Mouse (Mus musculus) embryo, embryonic 10.5 days (tissue): ENCODE data around the gene Hivep2.

Experiments used
- DNase-seq: peaks from one replicate; pipeline ENCODE4 v3.0.0-alpha.2; 2015; ENCODE audit warnings: low spot score

The Hivep2 gene

DNA sequence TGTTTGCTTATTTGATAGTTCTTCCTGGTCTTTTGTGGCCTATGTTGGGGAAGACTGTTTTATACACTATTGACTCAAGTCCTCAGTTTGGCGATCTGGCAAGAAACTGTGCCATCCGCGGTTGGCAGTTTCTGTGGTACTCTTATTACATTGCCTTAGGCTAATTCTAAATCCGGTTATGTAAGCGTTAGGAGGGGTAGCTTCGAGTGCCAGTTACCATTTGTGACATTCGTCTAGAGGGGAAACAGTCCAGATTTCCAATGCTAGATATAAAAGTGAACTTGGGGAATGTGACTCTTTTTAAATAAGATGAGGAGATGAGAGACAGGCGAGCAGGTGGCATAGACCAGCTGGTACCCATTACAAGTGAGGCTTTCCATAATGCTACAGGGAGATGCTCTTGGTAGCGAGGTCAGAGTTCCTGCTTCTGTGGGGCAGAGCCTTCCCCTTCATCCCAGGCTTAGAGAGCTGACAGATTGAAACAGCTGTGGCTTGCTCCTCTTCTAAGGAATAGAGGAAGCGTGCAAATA is 83.1 kb downstream of the Hivep2 start:
- DNase-seq: no peak

DNA sequence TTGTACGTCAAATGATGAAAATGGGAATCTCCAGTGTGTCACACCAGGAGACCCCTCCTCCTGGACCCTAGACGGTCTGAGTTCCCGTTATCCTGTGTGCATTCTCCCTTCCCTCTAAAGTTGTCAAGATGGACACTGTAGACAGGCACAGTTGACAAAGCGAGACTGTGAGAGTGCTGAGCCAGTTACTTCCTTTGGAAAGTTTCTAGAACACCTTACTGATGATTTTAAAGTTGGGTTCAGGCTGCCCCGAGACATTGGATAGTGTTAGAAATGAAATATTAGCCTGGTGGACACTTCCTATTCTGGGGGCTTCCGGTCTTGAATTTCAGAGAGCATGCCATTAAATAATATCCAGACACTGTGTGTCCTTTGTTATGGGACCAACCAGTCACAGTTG is 83.8 kb downstream of the Hivep2 start:
- no peak for DNase-seq

DNA sequence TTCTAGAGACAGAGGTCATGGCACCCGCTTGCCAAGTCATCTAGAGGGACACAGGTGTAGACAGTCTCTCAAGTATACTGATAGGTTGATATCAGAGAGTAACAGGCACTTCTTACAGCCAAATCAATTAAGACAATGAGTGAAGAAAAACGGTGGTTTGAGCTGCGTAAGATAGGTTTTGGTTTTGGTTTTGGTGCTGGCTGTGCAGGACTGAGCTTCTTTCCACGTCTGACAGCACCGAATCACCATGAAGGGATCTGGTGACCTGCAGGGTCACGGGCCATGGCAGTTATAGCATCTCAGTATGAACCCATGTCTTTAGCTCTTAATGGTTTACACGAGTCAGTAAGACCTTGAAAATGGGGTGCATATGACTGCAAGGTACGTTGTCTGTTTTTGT is 84.7 kb downstream of the Hivep2 start:
- DNase-seq: no peak

DNA sequence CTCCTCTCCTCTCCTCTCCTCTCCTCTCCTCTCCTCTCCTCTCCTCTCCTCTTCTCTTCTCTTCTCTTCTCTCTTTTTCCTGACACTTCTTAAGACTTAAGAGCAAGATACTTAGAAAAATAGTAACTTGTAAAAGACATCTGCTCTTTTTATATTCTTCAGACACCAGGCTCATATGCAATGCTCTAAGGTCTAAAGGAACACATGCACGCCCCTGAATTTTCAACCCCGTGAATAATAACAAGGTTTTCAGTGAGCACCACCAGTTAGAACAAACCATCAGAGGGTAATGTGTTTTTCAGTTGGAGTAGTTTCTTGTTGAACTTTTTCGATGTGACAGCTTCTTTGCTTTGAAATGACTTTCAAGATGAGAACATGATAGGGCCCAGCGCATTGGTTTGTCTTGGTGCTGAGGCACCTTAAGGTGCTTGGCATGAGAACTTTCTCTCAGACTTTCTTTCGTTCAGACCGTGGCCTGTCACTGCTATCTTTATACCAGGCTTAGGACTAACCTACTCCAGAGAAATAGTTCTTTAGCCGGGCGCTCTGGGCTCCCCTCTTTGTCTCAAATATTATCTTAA is 86.3 kb downstream of the Hivep2 start:
- DNase-seq: no peak

DNA sequence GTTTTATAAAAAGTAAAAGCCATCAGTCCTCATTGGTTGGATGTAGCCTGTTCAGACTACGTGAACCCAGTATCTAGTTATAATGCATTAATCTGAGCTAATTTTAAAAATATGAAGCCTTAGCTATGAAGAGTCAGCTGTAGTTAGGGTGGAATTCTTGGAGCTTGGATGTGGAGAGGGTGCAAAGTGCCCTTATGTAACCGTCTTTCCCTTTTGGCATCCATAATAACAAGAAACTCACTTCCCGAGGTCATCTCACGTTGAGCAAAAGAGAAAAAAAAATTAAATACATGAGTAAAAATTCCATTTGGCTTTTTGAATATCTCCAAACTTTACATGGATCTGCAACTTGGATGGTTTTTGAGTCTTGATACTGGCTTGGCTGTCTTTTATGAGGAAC is 89.0 kb downstream of the Hivep2 start:
- no peak for DNase-seq

DNA sequence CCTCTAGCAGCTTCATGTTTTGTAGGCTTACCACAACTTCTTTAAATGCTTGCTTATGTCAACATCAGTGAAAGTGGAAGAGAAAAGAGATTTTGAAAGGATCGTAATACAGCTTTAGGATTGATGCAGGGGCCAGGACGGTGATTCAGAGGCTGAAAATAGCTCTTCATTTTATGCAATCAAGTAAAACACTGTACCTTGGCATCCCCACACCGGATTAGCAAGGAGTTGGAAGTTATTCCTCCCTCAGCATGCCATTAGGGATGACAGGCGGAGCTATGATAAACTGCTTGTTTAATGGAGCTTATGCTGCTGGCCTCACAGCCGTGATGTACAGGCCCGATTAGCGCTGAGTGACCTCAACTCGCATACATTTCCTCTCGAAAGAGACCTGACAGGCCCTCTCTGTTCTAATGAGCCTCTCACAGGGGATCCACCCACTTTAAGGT is 89.7 kb downstream of the Hivep2 start:
- DNase-seq: peak; percentile 65

DNA sequence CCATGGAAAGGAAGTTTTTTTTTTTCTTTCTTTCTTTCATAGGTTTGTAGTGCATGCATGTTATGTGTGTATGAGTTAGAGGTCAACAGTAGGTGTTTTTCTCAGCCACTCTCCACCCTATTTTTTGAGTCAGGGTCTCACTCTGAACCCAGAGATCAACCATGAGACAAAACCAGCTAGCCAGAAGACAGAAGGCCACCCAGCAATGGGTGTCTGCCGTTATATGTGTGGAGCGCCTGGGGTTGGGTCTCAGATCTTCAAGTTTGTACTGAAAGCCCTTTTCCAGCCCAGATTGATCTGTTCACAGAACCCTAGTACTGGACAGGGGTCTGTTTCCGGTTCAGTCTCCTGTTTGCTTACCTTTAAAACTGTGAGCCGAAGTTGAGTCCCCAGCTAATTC is 90.2 kb downstream of the Hivep2 start:
- no peak for DNase-seq

DNA sequence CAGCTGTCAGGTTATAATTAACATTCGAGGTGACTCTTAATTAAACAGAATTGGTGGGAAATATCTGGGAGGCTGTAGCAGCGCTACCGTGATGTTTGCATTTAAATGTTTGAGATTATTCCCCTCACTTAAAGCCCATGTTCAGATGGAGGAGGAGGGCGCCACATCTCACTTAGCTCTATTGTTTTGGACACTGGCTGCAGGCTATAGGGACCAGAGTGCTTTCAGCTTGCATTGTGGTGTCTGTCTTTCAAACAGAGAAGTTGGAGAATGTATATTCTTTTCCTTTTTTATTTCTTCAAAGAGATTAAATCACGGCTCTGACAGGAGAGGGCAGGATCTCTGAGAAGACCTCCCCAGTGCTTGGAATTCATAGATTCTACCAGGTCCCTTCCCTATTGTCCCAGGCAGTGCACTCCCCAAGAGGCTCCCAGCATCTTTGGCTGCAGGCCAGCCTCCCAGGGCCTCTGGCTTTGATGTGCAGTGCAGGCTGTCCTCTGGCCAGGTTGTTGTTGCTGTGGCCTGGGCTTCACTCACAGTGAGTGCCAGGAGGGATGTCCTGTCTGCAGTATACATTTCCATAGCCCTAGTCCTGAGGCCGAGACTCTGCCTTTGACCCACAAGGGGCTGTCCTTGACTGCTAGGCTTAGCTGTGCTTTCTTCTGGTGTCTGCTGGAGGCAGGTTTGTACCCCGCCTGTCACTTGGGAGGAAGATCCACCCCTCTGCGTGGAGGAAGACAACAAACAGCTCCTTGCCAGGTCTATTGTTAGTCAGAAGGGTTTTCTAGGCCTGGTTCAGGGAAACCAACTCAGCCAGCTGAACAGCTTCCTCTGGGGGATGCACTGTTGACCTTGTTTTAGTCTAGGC is 90.9 kb downstream of the Hivep2 start:
- peak; percentile 43 for DNase-seq

DNA sequence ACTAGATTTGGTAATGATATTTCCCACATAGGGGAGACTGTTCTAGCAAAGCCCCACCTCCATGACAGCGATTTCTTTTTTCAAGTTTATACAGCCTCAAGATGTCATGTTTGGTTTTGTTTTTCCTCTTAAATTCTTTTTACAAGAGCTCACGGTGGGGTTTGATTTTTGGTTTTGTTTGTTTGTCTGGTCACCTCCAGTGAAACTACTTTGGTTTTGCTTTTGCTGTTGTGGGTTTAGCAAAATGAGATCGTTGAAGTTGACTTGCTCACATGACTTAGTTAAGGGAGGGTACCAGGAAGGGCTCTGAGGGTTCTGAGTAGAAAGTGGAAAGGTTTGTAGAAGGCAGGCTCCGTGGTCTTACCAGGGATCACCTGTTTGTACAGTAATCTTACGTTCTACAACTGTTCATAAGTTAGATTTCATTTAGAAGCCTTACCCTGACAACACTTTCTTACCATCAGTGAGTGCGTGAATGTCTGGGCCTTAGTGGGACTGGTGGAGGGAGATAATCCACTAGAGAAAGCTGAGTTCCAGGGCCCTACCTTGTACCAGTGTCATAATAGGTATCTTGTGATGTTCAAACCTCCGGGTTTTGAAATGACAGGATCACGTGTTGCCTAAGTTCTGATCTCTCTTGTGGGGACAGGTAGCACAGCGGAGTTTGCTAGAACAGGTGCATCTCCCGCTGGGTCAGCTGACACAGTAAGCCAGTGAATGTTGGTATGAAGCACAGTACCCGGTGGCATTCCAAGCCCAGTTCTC is 92.1 kb downstream of the Hivep2 start:
- DNase-seq: no peak

DNA sequence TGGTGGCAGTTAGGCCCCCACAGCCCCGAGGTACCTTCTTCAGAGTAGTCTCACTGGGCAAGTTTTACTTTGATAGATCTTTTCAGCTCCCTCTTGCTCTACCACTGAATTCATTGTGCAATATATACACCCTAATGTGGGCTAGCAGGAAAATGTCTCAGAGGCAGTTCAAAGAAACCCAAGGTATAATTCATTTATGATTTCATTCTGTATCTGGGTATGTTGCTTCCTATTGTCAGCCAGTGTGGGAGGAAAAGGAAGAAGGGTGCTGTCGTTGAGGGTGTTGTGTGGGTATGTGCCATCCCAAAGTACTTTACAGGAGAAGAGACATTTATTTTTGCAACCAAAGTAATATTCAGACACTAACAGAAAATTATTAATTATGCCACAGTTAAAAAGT is 92.9 kb downstream of the Hivep2 start:
- DNase-seq: no peak

DNA sequence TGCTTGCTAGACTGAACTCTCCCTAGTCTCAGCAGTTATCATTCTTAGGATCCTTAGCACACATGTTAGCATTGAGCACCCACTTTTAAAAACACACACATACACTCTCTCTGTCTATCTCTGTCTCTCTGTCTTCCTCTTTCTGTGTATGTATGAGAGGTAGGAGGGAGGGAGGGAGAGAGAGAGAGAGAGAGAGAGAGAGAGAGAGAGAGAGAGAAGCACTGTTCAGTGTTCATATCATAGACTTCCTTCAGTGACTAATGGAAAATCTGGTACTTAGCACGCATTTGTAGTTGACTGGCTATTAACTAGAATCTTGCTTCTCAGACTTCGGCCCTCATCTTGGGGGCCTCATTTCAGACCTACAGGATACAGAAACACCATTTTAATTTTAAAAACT is 93.7 kb downstream of the Hivep2 start:
- DNase-seq: no peak

DNA sequence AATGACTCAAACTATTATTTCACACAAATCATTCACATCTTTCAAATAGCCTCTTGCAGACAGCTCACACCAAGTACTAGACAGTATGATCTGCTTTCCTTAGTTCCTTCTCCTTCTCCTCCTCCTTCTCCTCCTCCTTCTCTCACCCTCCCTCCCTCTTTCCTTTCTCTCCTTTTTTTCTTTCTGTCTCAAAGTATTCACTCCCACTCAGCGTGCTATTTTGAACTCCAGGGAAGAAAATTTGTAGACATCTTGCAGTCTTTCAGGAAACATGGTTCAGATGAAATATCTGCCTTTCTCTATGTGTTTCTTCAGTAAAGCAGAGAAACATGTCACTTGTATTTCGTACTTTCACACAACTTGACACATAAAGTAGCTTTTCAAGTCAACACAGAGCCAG is 94.4 kb downstream of the Hivep2 start:
- DNase-seq: no peak

DNA sequence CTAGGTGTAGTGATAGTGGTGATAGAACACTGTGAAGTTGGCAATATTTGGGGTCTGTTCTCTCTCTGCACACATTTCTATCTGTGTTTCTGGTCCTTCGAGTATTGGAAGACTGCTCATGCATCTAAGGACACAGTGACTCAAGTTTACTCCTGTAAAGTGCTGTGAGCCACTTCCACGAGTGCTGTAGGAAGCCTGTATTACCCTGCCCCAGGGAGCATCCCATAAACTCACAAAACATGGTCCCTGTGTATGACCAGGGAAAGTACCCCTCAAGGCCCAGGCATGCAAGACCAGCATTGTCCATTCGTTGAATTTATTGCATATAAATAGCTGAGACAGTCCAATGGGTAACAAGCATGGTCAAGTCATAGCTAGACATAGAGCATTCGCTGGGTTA is 97.4 kb downstream of the Hivep2 start:
- no peak for DNase-seq

DNA sequence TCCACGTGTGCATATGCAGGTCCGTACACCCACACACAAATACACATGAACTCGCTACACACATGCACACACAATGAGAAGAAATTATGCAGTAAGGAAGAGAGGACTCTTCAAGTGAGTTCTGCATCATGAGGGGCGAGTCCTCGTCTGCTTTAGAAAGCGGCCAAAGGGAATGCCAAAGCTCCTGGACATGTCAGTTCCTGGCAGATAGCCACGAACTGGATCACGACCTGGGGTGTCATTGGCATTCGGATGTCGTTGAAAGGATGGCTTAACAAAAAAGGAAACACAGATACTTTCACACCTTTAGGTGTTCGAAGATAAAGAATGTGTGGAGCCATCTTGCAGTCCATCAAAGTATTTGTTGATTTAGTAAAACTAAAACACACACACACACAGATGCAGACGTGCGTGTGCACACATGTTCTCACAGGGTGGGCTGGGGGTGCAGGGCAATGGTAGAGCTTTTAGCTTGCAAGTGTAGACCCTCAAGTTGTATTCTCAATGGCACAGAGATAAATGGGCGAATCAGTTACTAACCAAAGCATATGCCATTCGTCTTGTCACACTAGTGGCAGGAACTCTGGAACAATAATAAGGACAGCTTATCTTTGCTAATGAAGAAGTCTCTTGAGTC is 99.0 kb downstream of the Hivep2 start:
- DNase-seq: no peak

DNA sequence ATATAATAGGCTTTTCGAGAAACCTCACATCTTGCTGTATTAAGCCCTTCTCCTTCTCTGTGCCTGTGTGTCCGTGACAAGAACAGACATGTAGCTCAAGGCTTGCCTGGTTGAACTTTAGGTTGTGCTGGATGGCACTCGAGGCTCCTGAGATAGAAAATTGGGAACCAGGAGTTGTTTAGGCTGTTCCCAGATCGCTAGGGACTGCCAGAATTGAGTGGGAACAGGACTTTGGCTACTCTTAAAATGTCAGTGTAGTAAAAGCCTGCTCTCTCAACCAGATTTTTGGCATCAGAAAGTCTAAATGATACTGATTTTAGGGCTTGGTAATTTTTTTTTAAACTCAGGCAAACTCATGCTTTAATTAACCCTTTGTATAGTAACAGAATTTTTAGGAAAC is 101.9 kb downstream of the Hivep2 start:
- no peak for DNase-seq

DNA sequence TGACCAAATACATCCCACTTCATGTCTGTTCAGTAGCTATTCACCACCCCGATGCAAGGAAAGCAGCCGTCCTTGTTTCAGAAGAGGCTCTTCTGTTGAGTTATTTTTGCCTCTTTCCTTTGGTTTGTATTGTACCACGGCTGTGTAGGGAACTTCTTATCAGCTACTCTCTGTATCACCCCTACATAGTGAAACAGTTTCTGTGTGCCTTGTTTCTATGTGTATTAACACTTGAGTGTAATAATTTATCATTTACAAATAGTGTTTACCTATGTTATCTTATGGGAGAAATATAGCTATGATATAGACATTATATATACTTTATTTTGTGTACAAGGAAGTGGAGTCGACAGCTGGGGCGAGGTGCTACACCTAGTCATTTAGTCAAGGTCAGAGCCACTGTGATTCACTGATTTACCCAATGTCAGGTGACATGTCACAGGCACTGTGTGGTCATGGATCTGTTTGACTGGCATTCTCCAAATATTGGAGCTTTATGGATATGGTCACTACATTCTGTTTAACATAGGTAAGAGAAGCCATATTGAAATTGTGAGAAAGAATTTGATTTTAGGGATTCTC is 104.7 kb downstream of the Hivep2 start:
- DNase-seq: no peak

DNA sequence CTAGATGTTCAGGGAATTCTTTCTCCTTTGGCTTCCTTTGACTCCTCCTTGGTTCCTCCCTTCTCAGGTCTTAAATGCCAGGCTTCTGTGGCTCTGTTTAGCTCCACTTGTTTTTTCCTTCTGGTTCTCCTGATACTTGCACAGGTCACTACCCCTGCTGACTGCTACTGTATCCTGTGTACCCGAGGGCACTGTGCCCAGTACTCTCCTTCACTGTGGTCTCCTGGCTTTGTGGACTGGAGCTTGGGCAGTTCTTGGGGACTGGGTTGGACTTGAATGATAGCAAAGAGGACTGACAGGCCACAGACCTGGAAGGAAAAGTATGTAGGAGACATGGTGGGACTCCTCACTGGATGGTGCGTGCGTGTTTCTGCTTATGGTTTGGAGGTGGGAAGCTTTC is 106.6 kb downstream of the Hivep2 start:
- DNase-seq: no peak

DNA sequence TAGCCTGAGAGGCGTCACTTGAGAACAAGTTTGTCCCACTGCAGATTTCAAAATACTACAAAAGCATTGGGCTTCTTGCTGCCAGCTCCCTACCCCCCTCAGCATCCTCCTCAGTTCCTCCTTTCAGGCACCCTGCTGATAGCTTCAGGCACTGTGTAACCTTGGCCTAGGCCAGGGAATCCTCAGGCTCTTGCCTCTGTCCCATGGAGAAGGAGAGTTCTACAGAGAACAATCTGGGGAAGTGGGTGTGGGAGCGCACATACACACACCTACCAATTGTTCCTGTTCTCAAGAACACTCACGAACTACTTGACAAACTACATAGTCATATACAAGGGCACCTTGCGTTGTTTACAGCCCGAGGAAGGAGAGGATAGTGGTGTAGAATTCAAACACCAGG is 109.9 kb downstream of the Hivep2 start:
- DNase-seq: no peak

DNA sequence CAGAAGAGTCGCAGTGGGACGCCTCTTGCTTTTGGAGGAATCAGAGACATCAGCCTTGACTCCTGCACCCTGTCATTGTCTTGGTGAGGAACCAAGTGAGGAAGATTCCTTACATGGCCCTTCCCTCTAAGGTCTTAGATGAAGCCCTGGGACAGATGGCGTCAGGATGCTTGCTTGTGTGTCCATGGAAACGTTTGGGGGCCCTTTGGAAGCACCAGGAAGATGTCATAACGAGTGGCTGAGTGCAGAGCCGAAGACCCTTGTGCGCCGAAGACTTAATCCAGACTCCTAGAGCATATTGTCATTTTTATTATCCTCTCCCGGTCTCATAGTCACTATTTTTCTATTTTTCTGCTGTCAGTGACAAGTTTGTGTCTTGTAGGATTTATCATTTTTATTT is 111.0 kb downstream of the Hivep2 start:
- DNase-seq: no peak

DNA sequence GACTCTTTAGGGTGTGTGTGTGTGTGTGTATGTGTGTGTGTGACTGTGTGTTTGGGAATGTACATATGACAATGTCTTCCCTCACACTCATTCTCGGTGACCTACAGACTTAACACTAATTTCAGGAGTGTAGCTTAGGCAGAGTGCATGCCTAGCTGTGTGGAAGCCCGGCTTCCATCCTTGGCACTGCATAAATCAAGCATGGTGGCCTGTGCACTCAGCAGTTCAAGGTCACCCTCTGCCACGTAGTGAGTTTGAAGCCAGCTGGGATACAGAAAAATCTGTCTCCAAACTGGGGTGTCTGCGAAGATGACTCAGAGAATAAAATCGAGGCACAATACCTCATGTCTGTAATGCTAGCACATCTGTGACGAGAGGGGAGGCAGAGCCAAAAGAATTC is 115.0 kb downstream of the Hivep2 start:
- no peak for DNase-seq

DNA sequence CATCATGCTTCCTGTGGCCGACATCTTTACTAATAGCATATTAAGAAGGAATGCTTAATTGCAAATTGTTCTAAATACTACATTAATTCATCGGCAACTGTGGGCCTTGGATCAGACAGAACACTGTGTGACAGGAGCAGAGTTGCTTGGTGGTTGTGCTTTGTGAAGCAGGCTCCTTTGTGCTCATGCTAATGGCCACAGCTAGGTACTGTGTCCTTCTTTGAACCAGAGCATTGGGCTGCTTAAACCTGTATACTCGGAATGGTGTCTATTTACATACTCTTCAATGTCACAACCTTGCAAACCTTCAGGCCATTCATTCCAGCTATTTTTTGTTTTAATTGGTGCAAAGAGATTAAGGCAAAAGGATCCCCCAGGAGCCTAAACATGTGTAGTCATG is 115.9 kb downstream of the Hivep2 start:
- no peak for DNase-seq

DNA sequence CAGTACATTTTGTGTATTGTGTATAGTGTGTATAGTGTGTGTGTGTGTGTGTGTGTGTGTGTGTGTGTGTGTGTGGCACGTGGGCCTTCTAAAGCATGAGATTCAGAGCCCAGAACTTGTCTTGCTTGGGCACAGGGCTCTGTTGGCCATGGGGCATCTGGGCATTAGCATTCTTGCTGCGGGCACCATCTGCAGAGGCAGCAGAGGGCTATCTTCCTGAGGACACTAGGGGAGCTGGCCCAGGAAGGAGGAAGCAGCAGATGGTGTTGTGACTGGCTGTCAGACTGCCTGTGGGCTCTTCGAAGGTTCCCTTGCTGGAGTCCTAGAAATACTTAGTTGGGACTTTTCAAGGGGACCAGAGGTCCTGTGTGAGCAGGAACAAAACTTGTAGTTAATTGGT is 116.4 kb downstream of the Hivep2 start:
- DNase-seq: no peak
